Mouse (Mus musculus) v-Abl transformed pro-B cells (cell line): ENCODE results near the gene Nfil3.

Source experiments
- in situ Hi-C, 2 experiments: fragments of 400-800 bp; cut with MboI; formaldehyde crosslinking; loops; one replicate each; pipeline ENCODE4 v1.15.1; 2025; ENCODE audit not compliant: unreplicated experiment in 2 of 2

The Nfil3 gene

DNA sequence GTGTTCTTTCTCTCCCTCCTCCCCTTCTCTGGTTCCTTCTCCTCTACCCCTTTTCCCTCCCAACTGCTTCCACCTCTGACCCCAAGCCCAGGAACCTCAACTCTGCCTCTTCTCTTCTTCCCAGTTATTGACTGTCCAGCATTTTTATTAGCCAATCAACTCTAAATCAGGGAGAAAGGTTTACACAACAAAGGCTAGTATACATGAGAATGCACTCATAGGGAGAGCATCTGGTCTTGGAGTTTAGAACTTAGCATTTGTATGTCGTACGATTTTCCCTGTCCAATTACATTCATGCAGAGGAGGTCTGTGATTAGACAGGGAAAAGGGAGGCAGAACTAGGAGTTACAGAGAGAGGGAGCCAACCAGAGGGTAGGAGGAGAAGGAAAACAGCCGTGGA, 31.7 kb downstream of the Nfil3 start:
- in situ Hi-C loops, result no loop called here

DNA sequence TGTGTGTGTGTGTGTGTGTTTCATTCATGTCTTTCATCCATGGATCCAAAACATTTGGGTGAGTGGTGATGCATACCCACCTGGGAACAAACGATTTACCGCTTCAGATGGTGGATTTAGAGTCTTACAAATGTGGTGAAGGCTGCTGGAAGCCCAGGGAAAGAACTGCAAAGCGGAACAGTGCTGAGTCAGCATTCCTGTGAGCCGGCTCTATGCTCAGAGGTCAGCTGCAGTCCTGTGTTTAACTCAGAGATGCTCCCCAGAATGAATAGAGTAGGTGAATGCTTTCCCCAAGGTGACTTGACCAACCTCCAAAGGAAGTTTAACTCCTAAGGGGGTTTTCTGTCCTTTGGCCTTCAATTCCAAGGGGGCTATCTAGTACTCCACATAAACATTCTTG, 33.3 kb downstream of the Nfil3 start:
- in situ Hi-C loops, result no loop called here

DNA sequence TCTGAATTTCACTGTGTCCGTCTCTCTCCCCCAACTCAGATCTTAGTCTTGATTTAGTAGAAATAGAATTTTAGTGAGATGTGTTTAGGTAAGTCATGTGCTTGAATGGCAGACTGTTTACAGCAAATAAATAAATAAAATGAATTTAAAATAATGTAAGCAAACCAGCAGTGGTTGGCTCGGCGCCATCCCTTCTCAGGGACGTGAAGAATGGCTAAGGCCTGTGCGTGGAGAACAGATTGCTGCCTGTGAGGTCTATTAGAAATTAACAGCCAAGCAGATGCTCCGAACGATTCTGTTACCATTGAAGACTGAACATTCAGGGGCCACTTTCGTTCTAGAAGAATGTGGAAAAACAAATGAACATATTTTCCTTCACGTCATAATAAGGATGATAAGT, 35.1 kb downstream of the Nfil3 start:
- in situ Hi-C loops, result no loop called here

DNA sequence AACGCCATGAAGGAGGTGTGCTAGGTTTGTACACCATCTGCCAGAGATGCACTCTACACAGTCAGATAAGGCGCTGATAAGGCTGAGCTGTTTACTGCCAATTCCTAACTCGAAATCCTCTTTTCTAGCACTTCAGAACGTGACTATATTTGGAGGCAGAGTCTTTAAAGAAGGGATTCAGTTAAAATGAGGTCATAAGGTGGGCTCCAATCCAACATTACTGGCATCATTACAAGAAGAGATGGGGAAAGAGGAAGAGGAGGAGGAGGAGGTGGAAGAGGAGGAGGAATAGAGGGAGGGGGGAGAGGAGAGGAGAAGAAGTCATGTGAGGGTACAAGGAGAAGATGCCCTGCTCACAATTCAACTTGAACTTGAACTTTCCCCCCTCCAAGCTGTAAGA, 36.8 kb downstream of the Nfil3 start:
- in situ Hi-C loops, result no loop called here

DNA sequence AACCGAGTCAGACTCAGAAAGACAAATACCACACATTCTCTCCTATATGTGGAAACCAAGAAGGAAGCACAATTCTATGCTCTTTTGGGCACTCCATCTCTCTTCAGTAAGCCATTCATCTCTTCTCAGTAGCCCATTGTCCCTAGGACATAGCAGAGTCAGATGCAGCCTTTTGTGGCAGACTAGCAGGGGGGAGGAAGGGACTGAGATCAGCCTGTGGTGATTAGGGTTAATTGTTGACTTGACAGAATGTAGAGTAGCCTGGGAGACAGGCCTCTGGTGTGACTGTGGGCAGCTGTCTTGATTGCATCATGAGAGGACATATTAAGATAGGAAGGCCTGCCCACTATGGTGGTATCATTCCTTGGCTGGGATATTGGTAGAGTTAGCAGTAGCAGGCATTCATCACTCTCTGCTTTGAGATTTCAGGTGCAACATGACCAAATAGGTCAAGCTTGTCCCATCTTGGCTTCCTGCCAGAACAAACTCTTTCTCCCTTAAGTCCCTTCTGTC, 37.9 kb downstream of the Nfil3 start:
- in situ Hi-C loops, result no loop called here

DNA sequence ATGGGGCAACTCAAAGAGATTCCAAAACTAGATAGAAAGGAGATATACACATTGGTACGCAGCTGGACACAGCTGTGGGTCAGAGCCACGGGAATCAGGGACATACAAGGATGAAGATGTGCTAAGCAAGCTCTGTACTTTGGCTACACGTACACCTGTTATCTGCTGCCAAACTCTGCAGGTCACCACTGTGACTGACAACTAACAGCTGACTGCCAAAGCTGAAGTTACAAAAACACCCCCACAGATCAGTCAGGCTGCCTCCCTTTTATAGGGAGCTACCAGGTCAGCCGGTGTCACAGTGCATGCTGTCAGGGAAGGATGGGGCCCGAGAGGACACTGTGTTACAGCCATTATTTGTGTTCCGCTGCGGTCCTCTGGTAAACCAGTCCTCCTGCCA, 39.9 kb downstream of the Nfil3 start:
- in situ Hi-C loops, result no loop called here

DNA sequence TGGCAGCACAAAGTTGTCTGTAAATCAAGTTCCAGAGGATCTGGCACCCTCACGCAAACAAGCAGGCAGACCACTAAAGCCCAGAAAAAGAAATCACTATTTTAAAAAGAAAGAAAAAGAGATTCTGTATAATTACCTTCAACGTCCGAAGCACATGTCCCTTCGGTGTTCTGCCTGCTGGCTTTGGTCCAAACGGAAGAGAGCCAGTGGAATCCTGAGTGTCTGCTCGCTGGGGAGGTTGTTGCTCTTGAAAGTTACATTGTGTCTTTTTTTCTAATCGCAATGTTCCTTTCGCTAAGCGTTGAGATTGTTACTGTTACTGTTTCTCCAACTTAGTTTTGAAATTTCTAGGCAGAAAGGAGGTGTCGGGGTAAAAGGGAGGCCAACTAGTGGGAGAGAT, 50.3 kb downstream of the Nfil3 start:
- in situ Hi-C loops, result no loop called here

DNA sequence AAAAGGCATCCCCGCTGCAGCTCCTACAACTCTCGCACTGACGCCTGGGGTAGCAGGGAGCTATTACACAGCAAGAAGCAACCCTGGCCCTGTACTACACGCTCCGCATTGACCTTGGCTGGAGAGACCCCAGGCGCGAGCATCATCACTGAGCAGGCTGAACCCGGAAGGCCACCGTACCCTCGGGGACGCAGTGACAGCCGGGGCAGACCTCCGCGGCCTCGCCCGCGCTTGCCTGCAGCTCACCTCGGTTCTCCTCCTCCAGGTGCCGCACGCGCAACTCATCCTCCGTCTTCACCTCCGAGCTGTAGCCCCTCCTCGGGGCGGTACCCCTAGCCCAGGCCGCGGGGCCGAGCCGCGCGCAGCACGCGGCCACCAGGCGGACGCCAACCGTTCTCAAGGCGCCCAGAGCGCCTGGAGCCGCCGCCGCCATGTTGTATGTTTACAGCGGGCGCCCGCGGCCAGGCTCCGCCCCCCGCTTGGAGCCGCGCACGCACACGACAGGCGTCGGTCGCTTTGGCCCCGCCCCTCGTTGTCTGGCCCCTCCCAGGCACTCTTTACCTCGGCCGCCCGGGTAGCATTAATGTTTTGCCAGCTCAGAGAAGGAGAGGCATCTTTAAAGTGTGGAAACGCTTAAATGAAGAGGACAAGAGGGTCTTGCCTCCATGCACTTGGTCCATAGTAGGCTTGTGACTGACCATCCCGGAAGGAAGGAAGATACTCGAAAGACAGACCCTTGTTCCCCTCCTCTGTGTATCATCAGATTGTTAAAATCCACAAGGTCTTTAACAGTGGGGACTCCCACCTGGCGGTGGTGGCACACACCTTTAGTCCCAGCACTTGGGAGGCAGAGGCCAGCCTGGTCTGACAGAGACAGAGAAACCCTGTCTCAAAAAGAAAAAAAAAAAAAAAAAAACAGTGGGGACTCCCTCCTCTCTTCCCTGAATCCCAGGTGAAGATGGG, 51.4 kb downstream of the Nfil3 start, which contains the start of gene Auh:
TSS of gene Auh (minus strand) at position 473 of the 963 bp plus-strand sequence.
- in situ Hi-C loops, result no loop called here

DNA sequence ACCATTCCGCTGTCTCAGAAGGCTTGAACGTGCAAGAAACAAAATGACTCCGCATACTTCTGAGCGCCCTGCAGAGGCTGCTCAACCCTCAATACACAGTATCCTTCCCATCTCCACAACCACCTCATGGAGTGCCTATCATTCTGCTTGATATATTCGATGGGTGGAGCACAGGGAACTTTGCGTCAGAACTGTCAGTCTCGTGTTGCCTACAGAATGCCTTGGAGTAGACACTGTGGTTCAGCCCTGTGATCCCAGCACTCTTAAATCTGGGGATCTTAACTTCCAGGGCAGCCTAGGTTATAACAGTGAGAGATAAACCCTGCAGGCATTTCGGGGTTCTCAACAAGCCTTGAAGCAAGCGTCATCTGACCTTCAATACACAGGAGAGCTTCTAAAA, 52.5 kb downstream of the Nfil3 start:
- in situ Hi-C loops, result no loop called here

DNA sequence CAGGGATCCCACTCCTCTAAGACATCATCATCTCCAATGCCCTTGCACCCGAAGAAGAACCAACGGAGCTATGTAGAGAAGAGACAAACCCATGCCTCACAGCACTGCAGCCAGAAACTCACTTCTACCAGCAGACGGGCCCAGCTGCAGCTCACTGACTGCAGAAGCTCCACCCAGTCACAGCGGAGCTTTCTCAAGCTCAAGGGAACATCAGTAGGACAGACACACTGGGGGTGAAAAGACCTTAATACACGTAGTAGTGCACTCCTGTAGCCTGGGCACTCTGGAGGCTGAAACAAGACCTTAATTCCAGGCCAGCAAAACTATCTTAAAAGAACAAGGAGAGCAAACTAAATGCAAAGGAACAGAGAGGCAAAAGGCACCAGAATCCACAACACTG, 56.4 kb downstream of the Nfil3 start:
- in situ Hi-C loops, result no loop called here

DNA sequence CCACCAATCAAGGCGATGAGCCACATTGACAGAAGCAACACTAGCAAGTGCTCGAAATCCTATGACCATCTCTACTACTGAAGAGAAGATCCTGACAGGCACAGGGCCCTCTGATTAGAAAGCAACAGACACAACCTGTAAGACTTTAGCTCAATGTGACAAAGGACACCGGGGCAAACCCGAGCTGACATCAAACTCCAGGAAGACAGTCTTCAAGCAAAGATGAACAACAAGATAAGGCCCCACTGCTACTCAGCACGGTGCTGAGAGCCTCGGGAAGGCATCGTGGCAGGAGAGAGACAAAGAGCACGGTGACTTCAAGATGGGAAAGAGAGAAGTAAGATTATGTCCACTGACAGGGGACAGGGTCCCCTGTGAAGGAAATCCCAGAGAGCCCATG, 58.9 kb downstream of the Nfil3 start:
- in situ Hi-C loops, result no loop called here

DNA sequence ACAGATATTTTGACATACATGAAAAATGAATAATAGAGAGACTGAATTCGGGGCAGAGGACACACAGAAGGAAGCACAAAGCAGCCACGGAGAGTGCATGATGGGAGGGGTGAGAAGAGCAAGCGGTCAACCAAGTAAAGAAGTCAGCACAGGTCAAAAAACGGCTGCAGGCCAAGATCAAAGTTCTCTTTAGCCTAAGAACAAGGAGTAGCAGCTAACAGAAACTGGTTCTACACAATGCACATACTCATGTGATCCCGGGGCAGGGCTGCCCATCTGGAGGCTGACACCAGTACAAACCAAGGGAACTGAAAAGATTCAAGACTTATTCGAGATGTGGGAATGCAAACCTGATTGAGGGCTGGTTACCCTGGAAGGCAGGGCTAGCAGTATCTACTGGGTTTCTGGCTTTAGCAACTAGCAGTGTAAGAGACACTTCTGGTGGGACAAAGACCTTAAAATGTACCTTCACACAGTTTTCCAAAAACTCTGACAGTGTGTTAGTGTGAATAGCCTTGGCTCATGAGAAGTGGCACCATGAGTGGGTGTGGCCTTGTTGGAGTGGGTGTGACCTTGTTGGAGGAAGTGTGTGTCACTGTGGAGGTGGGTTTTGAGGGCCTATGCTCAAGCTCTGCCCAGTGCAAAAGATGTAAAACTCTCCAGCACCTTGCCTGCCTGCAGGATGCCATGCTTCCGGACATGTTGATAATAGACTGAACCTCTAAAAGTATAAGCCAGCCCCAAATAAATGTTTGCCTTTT, 59.6 kb downstream of the Nfil3 start:
- in situ Hi-C loops, result no loop called here

DNA sequence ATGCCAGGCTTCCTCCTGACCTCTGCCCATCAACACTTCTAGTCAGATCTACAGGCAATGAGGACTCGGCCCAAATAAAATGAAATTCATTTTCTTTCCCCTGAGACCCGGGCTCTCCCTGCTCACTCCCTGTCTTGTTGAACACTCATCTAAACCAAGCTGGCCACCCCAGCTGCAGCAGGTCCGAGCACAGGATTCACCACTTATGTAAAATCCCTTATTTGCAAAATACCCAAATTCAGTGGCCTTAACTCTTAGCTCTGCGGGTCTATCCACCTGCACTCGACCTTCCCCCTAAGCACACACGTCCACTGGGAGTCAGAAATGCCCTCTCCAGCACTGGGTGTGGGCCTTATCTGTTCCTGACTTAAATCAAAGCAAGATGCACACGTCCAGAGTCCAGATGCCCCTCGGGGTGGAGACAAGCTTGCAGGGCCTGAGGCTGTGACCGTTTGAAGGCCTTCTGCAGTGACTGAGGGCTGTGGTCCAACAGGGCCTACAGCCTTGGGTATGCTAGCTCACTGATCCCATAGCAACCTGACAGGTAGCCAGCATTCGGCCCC, 61.0 kb downstream of the Nfil3 start:
- in situ Hi-C loops, result loop anchor here in 1 of 2 experiments (10.0 kb wide), 1 partner anchor 55 kb away; no protein-coding TSS in a partner anchor

DNA sequence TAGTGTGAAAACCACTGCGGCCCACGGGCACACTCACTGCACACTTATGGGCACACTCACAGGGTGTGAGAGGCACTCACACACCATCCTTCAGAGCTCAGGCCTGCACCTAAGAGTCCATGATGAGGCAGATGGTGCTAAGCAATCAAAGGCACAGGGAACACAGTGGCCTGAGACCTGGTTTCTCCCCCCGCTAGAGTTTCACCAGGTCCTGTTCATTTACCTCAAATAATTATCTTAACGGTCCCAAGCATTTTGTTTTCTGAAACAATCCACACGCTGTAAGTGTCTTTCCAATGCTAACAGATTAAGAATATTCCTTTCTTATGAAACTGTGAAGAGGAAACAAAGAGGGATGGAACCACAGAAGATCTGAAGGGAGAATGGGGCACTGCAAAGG, 62.5 kb downstream of the Nfil3 start:
- in situ Hi-C loops, result loop anchor here in 1 of 2 experiments (10.0 kb wide), 1 partner anchor 56 kb away; no protein-coding TSS in a partner anchor
